Mouse (Mus musculus) cerebellum, postnatal 25 days (tissue): ENCODE measurements around the gene Tango6.
A peak's percentile ranks its signal among the peaks of the same experiment; 100 is the strongest.

Source experiments
- DNase-seq, 2 experiments: peaks; one replicate each; pipeline ENCODE4 v3.0.0; 2021; ENCODE audit warnings: mixed read lengths in 2 of 2

Gene Tango6

GRCm38 (mm10) chr8:106761867-106762523 is 79.1 kb downstream of the Tango6 start:
- peak in 1 of 2 experiments; percentile 21 for DNase-seq

GRCm38 (mm10) chr8:106764529-106764928 is 81.7 kb downstream of the Tango6 start:
- DNase-seq, result peak; percentile 18 to 32

GRCm38 (mm10) chr8:106765570-106765969 is 82.7 kb downstream of the Tango6 start:
- no peak for DNase-seq

- DNase-seq, result no peak
Measured at GRCm38 (mm10) chr8:106766736-106767135, 83.9 kb downstream of the Tango6 start.

- DNase-seq, result no peak
Measured at GRCm38 (mm10) chr8:106769147-106769805, 86.4 kb downstream of the Tango6 start.

- no peak for DNase-seq
Measured at GRCm38 (mm10) chr8:106770596-106771179, 87.8 kb downstream of the Tango6 start.

- DNase-seq, result no peak
Measured at GRCm38 (mm10) chr8:106772094-106772493, 89.2 kb downstream of the Tango6 start.

- no peak for DNase-seq
Measured at GRCm38 (mm10) chr8:106772501-106772900, 89.6 kb downstream of the Tango6 start.

GRCm38 (mm10) chr8:106774567-106775320 is 91.9 kb downstream of the Tango6 start:
- peak in 1 of 2 experiments; percentile 23 for DNase-seq

- DNase-seq, result no peak
Measured at GRCm38 (mm10) chr8:106789623-106790022, 106.8 kb downstream of the Tango6 start.

GRCm38 (mm10) chr8:106794820-106795219 is 112.0 kb downstream of the Tango6 start:
- DNase-seq, result no peak

- DNase-seq, result no peak
Measured at GRCm38 (mm10) chr8:106799821-106800220, 117.0 kb downstream of the Tango6 start.

GRCm38 (mm10) chr8:106801261-106801660 is 118.4 kb downstream of the Tango6 start:
- no peak for DNase-seq

- DNase-seq, result peak; percentile 33 to 50
Measured at GRCm38 (mm10) chr8:106802384-106803137, 119.7 kb downstream of the Tango6 start.

GRCm38 (mm10) chr8:106805859-106806258 is 123.0 kb downstream of the Tango6 start:
- no peak for DNase-seq

- DNase-seq, result no peak
Measured at GRCm38 (mm10) chr8:106807461-106807860, 124.6 kb downstream of the Tango6 start.

GRCm38 (mm10) chr8:106809726-106810125 is 126.9 kb downstream of the Tango6 start:
- DNase-seq, result no peak

GRCm38 (mm10) chr8:106810406-106810805 is 127.5 kb downstream of the Tango6 start:
- DNase-seq, result no peak

GRCm38 (mm10) chr8:106812560-106812959 is 129.7 kb downstream of the Tango6 start:
- DNase-seq, result no peak

- peak in 1 of 2 experiments; percentile 35 for DNase-seq
Measured at GRCm38 (mm10) chr8:106816431-106817170, 133.7 kb downstream of the Tango6 start.

GRCm38 (mm10) chr8:106817171-106817545 is 134.3 kb downstream of the Tango6 start:
- no peak for DNase-seq
